ENCODE assay signal across 22 mouse cellular contexts in the genomic region with DNA sequence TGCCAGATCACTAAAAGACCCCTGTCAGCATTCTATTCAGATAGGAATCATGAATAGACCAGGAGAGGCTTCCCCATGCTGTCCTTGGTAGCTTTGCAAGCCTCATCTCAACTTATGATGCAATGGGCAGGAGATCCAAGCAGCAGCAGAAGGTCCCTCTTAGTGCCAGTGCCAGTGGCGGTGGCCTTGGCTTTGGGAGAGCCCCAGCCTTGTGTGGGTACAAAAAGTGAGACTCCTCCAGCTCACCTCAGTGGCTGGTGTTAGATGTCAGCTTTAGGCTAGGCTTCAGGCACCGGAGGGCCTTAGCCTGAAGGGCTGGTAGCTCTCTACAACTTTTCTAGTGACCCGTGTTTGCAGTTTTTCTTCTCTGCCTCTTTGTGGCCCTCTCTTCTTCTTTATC. TPM values are rescaled to one million over a fixed set of nuclear protein-coding genes. Genes with fewer than 3 reads are reported as not detected.
A peak's percentile ranks its signal among the peaks of the same experiment; 100 is the strongest.
DNase-seq lines count a peak whose midpoint lies in the region; ATAC-seq and TF ChIP-seq lines count a peak whose summit lies in the region.
"Had no signal": no experiment of that assay in that cellular context is flagged by ENCODE, and none has a peak within 500 bp of the region (broad histone marks: within the 10 kb centered on the region; RNA-seq: fewer than 3 reads in every experiment).

No protein-coding gene starts in this region.

- no peaks in the 10 kb centered on the region for H3K9me3 ChIP-seq in midbrain, embryonic 11.5 days (ENCODE audit: control insufficient read depth, low read length)
- peaks cover 7% of the 10 kb centered on the region for H3K9me3 ChIP-seq in midbrain, embryonic 10.5 days (replicated peaks)
- H3K9me3 ChIP-seq: forebrain, embryonic 15.5 days; heart, embryonic 13.5 days; intestine, embryonic 15.5 days; midbrain, embryonic 13.5 days had no signal

- peaks cover 5% of the 10 kb centered on the region for H3K4me1 ChIP-seq in midbrain, embryonic 11.5 days (ENCODE audit: control insufficient read depth, insufficient read depth, low read length)
- H3K4me1 ChIP-seq in midbrain, embryonic 10.5 days = peaks cover 40% of the 10 kb centered on the region
- H3K4me1 ChIP-seq: intestine, embryonic 15.5 days had no signal

- no peaks in the 10 kb centered on the region for H3K36me3 ChIP-seq in midbrain, embryonic 11.5 days (ENCODE audit: control insufficient read depth, insufficient read depth, low read length)
- H3K36me3 ChIP-seq in midbrain, embryonic 10.5 days = peaks cover 3% of the 10 kb centered on the region; the same call in 1 of the 2 replicates
- H3K36me3 ChIP-seq in myocyte (ENCODE audit: control insufficient read depth, insufficient read depth) = no peaks in the 10 kb centered on the region
- H3K36me3 ChIP-seq: forebrain, embryonic 15.5 days; heart, embryonic 13.5 days; intestine, embryonic 15.5 days; liver, embryonic 12.5 days; midbrain, embryonic 13.5 days had no signal

- no peak overlapping the region for H3K4me2 ChIP-seq in midbrain, embryonic 11.5 days
- peak overlapping the region; percentile 78 for H3K4me2 ChIP-seq in myocyte (ENCODE audit: low read depth)
- H3K4me2 ChIP-seq: forebrain, embryonic 15.5 days; heart, embryonic 13.5 days; intestine, embryonic 15.5 days; liver, embryonic 12.5 days; midbrain, embryonic 13.5 days had no signal

- peak; percentile 61 for DNase-seq in adrenal gland, adult 2 months
- no peak for DNase-seq in adrenal gland, postnatal 25 days
- peak; percentile 69 for DNase-seq in midbrain, embryonic 11.5 days (ENCODE audit: low spot score, missing footprints)
- DNase-seq in midbrain, embryonic 10.5 days (ENCODE audit: low spot score) = no peak
- DNase-seq in adrenal gland, postnatal 36 days = peak; percentile 32 to 55
- DNase-seq in thymus, postnatal 36 days = no peak
- no peak for DNase-seq in embryo, embryonic 11 days
- DNase-seq: cerebellum, adult 2 months; cerebellum, postnatal 14 days; gastrocnemius, postnatal 25 days; heart, adult 2 months; heart, postnatal 10 days; kidney, adult 2 months; liver, postnatal 0 days; right cerebral cortex, postnatal 25 days had no signal

- WGBS in midbrain, embryonic 11.5 days = 86% methylated on average over 3 of the region's 3 CpGs
- WGBS in midbrain, embryonic 10.5 days = 82% methylated on average over 3 of the region's 3 CpGs

- H3K9ac ChIP-seq in midbrain, embryonic 11.5 days (ENCODE audit: low read length) = no peak overlapping the region
- H3K9ac ChIP-seq: forebrain, embryonic 15.5 days; heart, embryonic 13.5 days; intestine, embryonic 15.5 days; liver, embryonic 12.5 days; liver, postnatal 0 days had no signal

- no peak overlapping the region for H3ac ChIP-seq in myocyte (ENCODE audit: control insufficient read depth, insufficient read length)

- H3K27me3 ChIP-seq in midbrain, embryonic 11.5 days (ENCODE audit: control insufficient read depth, insufficient read depth, low read length) = no peaks in the 10 kb centered on the region
- H3K27me3 ChIP-seq in midbrain, embryonic 10.5 days (ENCODE audit: low read depth, poor library complexity, severe bottlenecking) = peaks cover 19% of the 10 kb centered on the region; the same call in 1 of the 2 replicates
- no peaks in the 10 kb centered on the region for H3K27me3 ChIP-seq in myocyte (ENCODE audit: control insufficient read depth, insufficient read depth, insufficient read length)
- H3K27me3 ChIP-seq: heart, embryonic 13.5 days; intestine, embryonic 15.5 days; midbrain, embryonic 13.5 days had no signal

- no peak for TF ChIP-seq POLR2A in myocyte (IDR thresholded peaks at IDR 0.05; ENCODE audit: insufficient read length, low read depth)

- no peaks in the 10 kb centered on the region for H3K79me2 ChIP-seq in myocyte (ENCODE audit: control insufficient read depth, insufficient read depth)

- no peak overlapping the region for H3K27ac ChIP-seq in midbrain, embryonic 11.5 days (ENCODE audit: low read depth, low read length)
- no peak overlapping the region for H3K27ac ChIP-seq in midbrain, embryonic 10.5 days (replicated peaks)
- H3K27ac ChIP-seq: heart, adult 2 months; heart, embryonic 13.5 days; intestine, embryonic 15.5 days; kidney, postnatal 0 days; liver, embryonic 12.5 days had no signal

- ATAC-seq in midbrain, embryonic 11.5 days (ENCODE audit: low FRiP score) = no peak
- ATAC-seq: intestine, embryonic 15.5 days; liver, embryonic 12.5 days; liver, postnatal 0 days had no signal

- H3K4me3 ChIP-seq in midbrain, embryonic 11.5 days (ENCODE audit: low read depth, low read length) = no peak overlapping the region
- H3K4me3 ChIP-seq in midbrain, embryonic 10.5 days = no peak overlapping the region
- no peak overlapping the region for H3K4me3 ChIP-seq in myocyte
- H3K4me3 ChIP-seq: forebrain, embryonic 15.5 days; heart, adult 2 months; heart, embryonic 13.5 days; intestine, embryonic 15.5 days; liver, embryonic 12.5 days; midbrain, embryonic 13.5 days had no signal

TF ChIP-seq in myocyte, 11 proteins besides CTCF, POLR2A, EP300 and RAD21:
- TF ChIP-seq TCF12 (IDR thresholded peaks at IDR 0.05; ENCODE audit: insufficient read depth, poor library complexity, severe bottlenecking) = no peak
- TF ChIP-seq REST (IDR thresholded peaks at IDR 0.05; ENCODE audit: insufficient read depth, insufficient read length) = no peak
- no peak for TF ChIP-seq MYOG (IDR thresholded peaks at IDR 0.05; ENCODE audit: control insufficient read depth in 1 of 3, insufficient read depth in 1 of 3, insufficient read length in 2 of 3, low read depth in 2 of 3)
- TF ChIP-seq MYOD1 (IDR thresholded peaks at IDR 0.05; ENCODE audit: control insufficient read depth in 1 of 3, insufficient read length in 2 of 3, low read depth in 2 of 3) = no peak
- no peak for TF ChIP-seq SRF (IDR thresholded peaks at IDR 0.05; ENCODE audit: control insufficient read depth, insufficient read length, low read depth)
- no peak for TF ChIP-seq E2F4 (IDR thresholded peaks at IDR 0.05; ENCODE audit: insufficient read depth)
- no peak for TF ChIP-seq USF1 (IDR thresholded peaks at IDR 0.05; ENCODE audit: low read depth)
- no peak for TF ChIP-seq TCF3 (IDR thresholded peaks at IDR 0.05; ENCODE audit: insufficient read length, low read depth)
- TF ChIP-seq MAX (IDR thresholded peaks at IDR 0.05; ENCODE audit: low read depth) = no peak
- TF ChIP-seq CEBPB (IDR thresholded peaks at IDR 0.05; ENCODE audit: insufficient read depth, poor library complexity, severe bottlenecking) = no peak
- TF ChIP-seq POLR2AphosphoS2 (IDR thresholded peaks at IDR 0.05; ENCODE audit: insufficient read length, low read depth) = no peak

RNA-seq across cellular contexts. Expression of a gene that starts 18.1 kb away (rescaled TPM):
- 10 to 100 TPM; 21.5 to 25.9 TPM for total RNA-seq in adrenal gland, adult 2 months (2021)
- 43.5 and 63.9 TPM in 2 replicates for polyA plus RNA-seq in adrenal gland, adult 2 months (2012; rRNA removed)
- 16.5 and 36.8 TPM in 2 replicates for total RNA-seq in adrenal gland, postnatal 25 days (2021)
- polyA plus RNA-seq in midbrain, embryonic 11.5 days (2014; fragmentation: Nextera tagmentation; extraction: Ambion mirVana) = 12.4 and 12.8 TPM in 2 replicates
- polyA plus RNA-seq in midbrain, embryonic 10.5 days (2016; fragmentation: Nextera tagmentation; extraction: Ambion mirVana) = 13.4 and 13.9 TPM in 2 replicates
- total RNA-seq in adrenal gland, postnatal 36 days (2021) = 10 to 100 TPM; 23.9 to 26.6 TPM
- polyA plus RNA-seq in myocyte (2012; fragmentation: generic; extraction: Trizol) = 7.9 TPM

Comparison
In these comparisons a context has a peak if more than half of its experiments do, and no peak if none do; other contexts are left out.
1. DNase-seq: peak in adrenal gland, adult 2 months (single experiment), midbrain, embryonic 11.5 days (single experiment) and adrenal gland, postnatal 36 days (2 of 2); none in adrenal gland, postnatal 25 days (single experiment), midbrain, embryonic 10.5 days (single experiment), thymus, postnatal 36 days (0 of 2) and embryo, embryonic 11 days (single experiment).